Mouse (Mus musculus) kidney, embryonic 14.5 days (tissue): ENCODE data around the gene Aldh16a1. TPM values are rescaled to one million over a fixed set of nuclear protein-coding genes. Genes with fewer than 3 reads are reported as not detected.
A peak's percentile ranks its signal among the peaks of the same experiment; 100 is the strongest.

Experiments
- ATAC-seq: fragments of 200-750 bp; cut with Nextera tagmentation; 2 replicates; pipeline ENCODE4 v1.8.0; 2017; ENCODE audit warnings: moderate number of reproducible peaks, mild to moderate bottlenecking, moderate TSS enrichment, moderate library complexity; ENCODE audit not compliant: low FRiP score, low TSS enrichment
- H3K27ac ChIP-seq: fragments of 300-500 bp; sonication (generic); 2 replicates; pipeline ENCODE4 v1.5.1; 2014; ENCODE audit warnings: low read depth, mild to moderate bottlenecking, low read length, moderate library complexity, mixed read lengths
- H3K27me3 ChIP-seq: fragments of 300-500 bp; sonication (generic); 2 replicates; pipeline ENCODE4 v1.6.1; 2014; ENCODE audit warnings: mild to moderate bottlenecking, low read length; ENCODE audit not compliant: control insufficient read depth, insufficient read depth
- H3K36me3 ChIP-seq: fragments of 300-500 bp; sonication (generic); 2 replicates; pipeline ENCODE4 v1.6.1; 2014; ENCODE audit warnings: low read length, mixed read lengths; ENCODE audit not compliant: control insufficient read depth, insufficient read depth
- H3K4me1 ChIP-seq: fragments of 300-500 bp; sonication (generic); 2 replicates; pipeline ENCODE4 v1.6.1; 2014; ENCODE audit warnings: low read length, mixed read lengths; ENCODE audit not compliant: control insufficient read depth, insufficient read depth
- H3K4me2 ChIP-seq: fragments of 300-500 bp; sonication (generic); replicated peaks from 2 replicates; pipeline ENCODE4 v1.6.1; 2014; ENCODE audit warnings: low read depth, mild to moderate bottlenecking, low read length
- H3K4me3 ChIP-seq: fragments of 300-500 bp; sonication (generic); 2 replicates; pipeline ENCODE4 v1.5.1; 2014; ENCODE audit warnings: mild to moderate bottlenecking, low read length
- H3K9ac ChIP-seq: fragments of 300-500 bp; sonication (generic); 2 replicates; pipeline ENCODE4 v1.6.1; 2014; ENCODE audit warnings: low read depth, mild to moderate bottlenecking, low read length, moderate library complexity
- H3K9me3 ChIP-seq: fragments of 300-500 bp; sonication (generic); 2 replicates; pipeline ENCODE4 v1.6.1; 2016; ENCODE audit warnings: low read length; ENCODE audit not compliant: control insufficient read depth
- WGBS: fragments of 180-500 bp; shearing (Covaris S2); extraction: QIAGEN DNeasy Blood & Tissue Kit; methylation state at CpG from one replicate; pipeline ENCODE4 v1.1.7; 2014; 5-methylcytosine and 5-hydroxymethylcytosine counted together
- polyA plus RNA-seq: library from polyadenylated mRNA; unstranded; fragments of >200 nt; fragmentation: Nextera tagmentation; extraction: Ambion mirVana; gene quantifications from 2 replicates; pipeline ENCODE4 v1.2.1, GENCODE M21; 2014

Gene Aldh16a1
- polyA plus RNA-seq, 1 experiment from 2014 or later: 58.0 TPM

DNA sequence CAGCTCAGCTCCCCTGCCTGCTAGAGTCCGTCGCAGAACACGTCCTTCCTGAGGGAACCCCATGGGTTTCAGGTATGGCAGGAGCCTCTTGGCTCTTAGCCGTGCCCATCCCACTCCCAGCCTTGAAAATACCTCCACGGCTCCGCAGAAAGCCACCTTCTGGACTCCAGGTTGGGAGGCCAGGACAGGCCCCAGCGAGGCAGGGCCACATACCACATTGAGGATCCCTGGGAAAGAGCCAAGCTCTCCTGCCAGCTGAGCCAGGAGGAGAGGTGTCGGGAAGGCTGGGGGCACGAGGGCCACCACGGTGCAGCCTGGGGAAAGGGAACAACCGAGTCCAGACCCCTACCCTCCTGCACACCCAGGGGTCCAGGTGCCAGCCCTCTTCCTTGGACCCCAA lies 7.1 kb downstream of the Aldh16a1 start:
- H3K9me3 ChIP-seq: no peaks in the 10 kb centered on the region
- H3K9ac ChIP-seq: no peak overlapping the region
- H3K36me3 ChIP-seq: peaks cover 45% of the 10 kb centered on the region
- no peak overlapping the region for H3K4me2 ChIP-seq
- H3K4me3 ChIP-seq: no peak overlapping the region
- H3K27me3 ChIP-seq: no peaks in the 10 kb centered on the region
- H3K4me1 ChIP-seq: peaks cover 17% of the 10 kb centered on the region
- WGBS: 91% methylated on average over 11 of the region's 11 CpGs
- no peak overlapping the region for H3K27ac ChIP-seq
- ATAC-seq: no peak

DNA sequence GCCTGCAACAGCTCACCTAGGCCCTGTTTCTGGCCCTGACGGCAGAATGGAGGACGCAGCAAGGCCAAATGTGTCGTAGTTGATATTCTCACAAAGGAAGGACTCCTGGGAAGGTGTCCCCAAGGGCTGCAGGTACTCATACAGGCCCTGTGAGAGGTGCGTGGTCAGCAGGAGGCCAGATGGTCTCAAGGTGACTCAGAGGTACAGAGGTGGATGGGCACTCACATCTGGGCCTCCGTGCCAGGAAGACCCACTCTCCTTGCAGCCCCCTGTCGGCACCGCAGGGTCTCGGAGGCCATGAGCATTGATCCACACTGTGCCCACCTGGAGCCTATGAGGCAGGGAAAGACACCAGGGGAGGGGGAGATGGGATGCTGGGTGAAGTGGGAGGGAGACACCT lies 8.9 kb downstream of the Aldh16a1 start:
- H3K4me1 ChIP-seq: peaks cover 4% of the 10 kb centered on the region
- H3K36me3 ChIP-seq: peaks cover 53% of the 10 kb centered on the region
- no peak overlapping the region for H3K4me2 ChIP-seq
- WGBS: 94% methylated on average over 8 of the region's 8 CpGs
- H3K27me3 ChIP-seq: no peaks in the 10 kb centered on the region
- H3K9me3 ChIP-seq: no peaks in the 10 kb centered on the region
- no peak overlapping the region for H3K4me3 ChIP-seq
- no peak overlapping the region for H3K27ac ChIP-seq
- H3K9ac ChIP-seq: no peak overlapping the region
- ATAC-seq: no peak

DNA sequence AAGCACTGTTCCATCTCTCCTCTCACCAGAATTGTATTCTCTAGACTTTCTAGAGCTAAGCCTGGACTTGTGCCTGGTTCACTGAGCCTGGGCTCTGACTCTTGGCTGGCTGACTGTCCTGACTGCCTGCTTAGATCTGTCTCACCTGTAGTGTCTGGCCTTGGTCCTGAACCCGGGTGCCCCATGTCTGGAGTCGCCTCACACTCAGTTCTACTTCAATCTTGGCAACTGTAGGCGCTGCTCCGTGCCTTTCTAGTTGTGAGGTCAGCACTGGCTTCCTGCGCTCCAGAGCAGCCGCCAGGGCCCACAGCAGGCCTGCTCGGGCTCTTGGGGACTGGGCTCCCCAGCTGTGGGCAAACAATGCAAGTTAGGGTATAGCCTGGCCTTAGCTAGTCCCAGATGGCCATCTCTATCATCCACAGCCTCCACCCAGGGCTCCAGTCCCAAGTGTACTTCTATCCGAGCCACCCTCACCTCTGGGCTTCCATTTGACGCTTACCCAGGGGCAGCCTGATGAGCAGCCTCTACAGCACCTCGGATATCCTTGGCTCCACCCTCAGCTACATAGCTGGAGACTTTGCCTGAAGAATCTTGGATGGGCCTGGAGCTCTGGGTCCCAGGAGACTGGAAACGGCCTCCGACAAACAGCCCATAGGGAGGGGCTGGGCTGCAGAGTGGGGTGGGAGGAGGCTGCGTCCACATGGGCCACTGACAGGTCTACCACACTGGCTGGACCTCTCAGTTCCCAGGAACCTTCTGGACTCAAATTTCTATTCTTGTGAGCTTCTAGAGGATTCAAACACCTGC lies 9.8 kb downstream of the Aldh16a1 start:
- no peaks in the 10 kb centered on the region for H3K27me3 ChIP-seq
- H3K9ac ChIP-seq: 0 out of 2 replicates have a peak overlapping the region, but pooled peaks have one; percentile 4
- 87% methylated on average over 13 of the region's 13 CpGs for WGBS
- no peaks in the 10 kb centered on the region for H3K4me1 ChIP-seq
- no peaks in the 10 kb centered on the region for H3K9me3 ChIP-seq
- no peak overlapping the region for H3K4me2 ChIP-seq
- peaks cover 53% of the 10 kb centered on the region for H3K36me3 ChIP-seq
- no peak for ATAC-seq
- H3K27ac ChIP-seq: no peak overlapping the region
- H3K4me3 ChIP-seq: no peak overlapping the region

DNA sequence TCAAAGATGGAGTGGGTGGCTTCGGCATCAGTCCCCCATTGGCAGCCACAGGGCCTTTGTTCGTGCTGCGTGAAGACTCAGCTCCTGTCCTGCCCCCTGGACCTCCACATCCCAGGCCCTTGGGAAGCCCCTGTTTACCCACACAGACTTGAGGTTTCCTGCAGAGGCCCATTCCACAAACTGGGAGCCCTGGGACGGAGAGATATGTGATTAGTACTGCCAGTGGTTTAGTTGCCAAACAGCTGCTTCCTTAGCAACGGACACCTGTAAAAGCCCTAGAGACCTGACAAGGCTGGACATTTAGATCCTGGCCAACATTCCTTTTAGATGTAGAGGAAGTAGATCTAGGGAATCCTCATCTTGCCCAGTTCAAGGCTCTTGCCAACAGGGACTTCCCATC lies 12.5 kb downstream of the Aldh16a1 start:
- WGBS: 87% methylated on average over 5 of the region's 5 CpGs
- H3K36me3 ChIP-seq: peaks cover 47% of the 10 kb centered on the region

DNA sequence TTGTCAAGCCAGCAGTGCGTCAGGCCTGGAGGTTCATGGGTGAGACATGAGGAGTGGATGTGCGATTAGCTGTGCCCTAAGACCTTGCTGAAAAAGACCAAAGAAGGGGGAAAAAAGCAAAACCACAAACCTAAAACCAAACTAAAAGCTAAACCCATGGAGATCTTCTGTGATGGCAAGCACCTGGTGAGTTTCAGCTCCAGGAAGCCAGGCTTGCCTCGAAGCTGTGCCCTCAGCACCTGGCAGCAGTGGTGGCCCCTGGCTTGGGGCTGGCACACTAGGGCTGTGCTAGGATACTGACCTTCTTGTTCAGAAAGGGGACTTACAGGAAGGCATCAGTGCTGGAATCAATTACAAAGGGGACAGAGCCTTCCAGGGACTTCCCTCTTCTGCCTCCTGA lies 13.1 kb downstream of the Aldh16a1 start:
- WGBS: 90% methylated on average over 3 of the region's 3 CpGs
- Histone ChIP-seq H3K36me3 (peaks cover 42% of the 10 kb centered on the region), H3K9me3 (no peaks in the 10 kb centered on the region), H3K27me3 (0 out of 2 replicates have a peak, but pooled peaks cover 6% of the 10 kb centered on the region), H3K4me2 (no peak overlapping the region), H3K4me3 (no peak overlapping the region), H3K4me1 (no peaks in the 10 kb centered on the region), H3K27ac (no peak overlapping the region), H3K9ac (no peak overlapping the region)
- no peak for ATAC-seq

More for the DNA sequence above, 12.5 kb downstream of the Aldh16a1 start:
- no peaks in the 10 kb centered on the region for H3K4me1 ChIP-seq
- no peak overlapping the region for H3K4me3 ChIP-seq
- H3K27ac ChIP-seq: no peak overlapping the region
- H3K9ac ChIP-seq: no peak overlapping the region
- no peaks in the 10 kb centered on the region for H3K9me3 ChIP-seq
- no peak for ATAC-seq
- 0 out of 2 replicates have a peak, but pooled peaks cover 6% of the 10 kb centered on the region for H3K27me3 ChIP-seq
- H3K4me2 ChIP-seq: no peak overlapping the region

DNA sequence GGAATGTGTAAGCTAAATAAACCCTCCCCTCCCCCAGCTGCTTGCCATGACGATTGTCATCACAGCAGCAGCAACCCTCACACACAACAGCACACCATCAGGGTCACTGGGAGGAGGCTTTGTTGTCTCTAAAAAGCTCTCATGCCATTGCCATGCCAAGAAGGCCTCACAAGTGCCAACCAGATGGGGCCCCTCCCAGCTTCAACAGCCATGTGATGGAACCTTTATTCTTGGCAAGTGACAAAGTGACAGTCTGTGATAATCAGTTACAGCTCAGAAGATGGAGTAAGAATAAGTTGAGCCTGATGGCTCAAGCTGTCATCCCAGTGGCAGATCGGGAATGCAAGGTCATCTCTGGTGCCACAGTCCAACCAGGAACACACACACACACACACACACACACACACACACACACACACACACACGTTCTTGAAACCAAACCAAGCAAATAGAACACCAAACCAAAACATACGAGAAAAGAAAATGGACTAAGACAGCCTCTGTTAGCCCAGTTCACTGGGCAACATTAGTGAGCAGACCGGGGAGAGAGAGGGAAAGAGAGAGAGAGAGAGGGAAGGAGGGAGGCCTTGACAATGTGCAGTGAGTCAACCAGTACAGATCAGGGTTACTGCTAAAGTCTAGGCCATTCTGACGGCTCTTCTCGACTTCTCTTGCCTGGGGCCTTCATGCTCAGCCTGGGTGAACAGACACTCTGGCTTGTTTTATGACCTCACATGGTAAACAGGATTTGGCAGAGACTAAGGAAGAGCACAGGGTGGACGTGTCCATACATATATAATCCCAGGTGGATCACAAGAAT lies 14.3 kb downstream of the Aldh16a1 start:
- Histone ChIP-seq H3K9ac (no peak overlapping the region), H3K4me3 (no peak overlapping the region), H3K36me3 (peaks cover 31% of the 10 kb centered on the region), H3K27me3 (0 out of 2 replicates have a peak, but pooled peaks cover 6% of the 10 kb centered on the region), H3K4me2 (no peak overlapping the region), H3K4me1 (no peaks in the 10 kb centered on the region), H3K27ac (no peak overlapping the region), H3K9me3 (no peaks in the 10 kb centered on the region)
- ATAC-seq: no peak
- 75% methylated on average over 8 of the region's 8 CpGs for WGBS

DNA sequence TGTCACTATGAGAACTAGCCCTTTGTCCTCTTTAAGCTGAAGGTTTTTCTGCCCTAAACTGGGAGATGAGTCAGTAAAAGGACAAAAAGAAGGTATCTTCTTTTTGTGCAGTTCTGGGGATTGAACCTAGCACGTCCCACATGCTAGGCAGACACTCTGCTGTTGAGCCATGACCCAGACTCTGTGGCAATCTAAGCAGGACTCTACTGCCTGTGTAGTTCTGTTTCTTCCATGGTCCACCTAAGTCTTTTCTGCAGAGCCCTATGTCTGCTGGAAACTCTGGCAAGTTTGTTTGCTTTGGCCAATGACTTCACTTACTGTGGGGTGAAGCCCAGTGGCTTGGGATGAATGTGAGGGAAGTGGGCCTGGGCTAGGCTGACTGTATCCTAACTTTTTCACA lies 16.0 kb downstream of the Aldh16a1 start:
- 83% methylated on average over 1 of the region's 1 CpGs for WGBS
- no peak overlapping the region for H3K9ac ChIP-seq
- no peak overlapping the region for H3K4me2 ChIP-seq
- ATAC-seq: no peak
- peaks cover 4% of the 10 kb centered on the region; the same call in 1 of the 2 replicates for H3K4me1 ChIP-seq
- H3K36me3 ChIP-seq: peaks cover 18% of the 10 kb centered on the region
- no peak overlapping the region for H3K27ac ChIP-seq
- no peaks in the 10 kb centered on the region for H3K9me3 ChIP-seq
- H3K4me3 ChIP-seq: no peak overlapping the region
- 0 out of 2 replicates have a peak, but pooled peaks cover 6% of the 10 kb centered on the region for H3K27me3 ChIP-seq

DNA sequence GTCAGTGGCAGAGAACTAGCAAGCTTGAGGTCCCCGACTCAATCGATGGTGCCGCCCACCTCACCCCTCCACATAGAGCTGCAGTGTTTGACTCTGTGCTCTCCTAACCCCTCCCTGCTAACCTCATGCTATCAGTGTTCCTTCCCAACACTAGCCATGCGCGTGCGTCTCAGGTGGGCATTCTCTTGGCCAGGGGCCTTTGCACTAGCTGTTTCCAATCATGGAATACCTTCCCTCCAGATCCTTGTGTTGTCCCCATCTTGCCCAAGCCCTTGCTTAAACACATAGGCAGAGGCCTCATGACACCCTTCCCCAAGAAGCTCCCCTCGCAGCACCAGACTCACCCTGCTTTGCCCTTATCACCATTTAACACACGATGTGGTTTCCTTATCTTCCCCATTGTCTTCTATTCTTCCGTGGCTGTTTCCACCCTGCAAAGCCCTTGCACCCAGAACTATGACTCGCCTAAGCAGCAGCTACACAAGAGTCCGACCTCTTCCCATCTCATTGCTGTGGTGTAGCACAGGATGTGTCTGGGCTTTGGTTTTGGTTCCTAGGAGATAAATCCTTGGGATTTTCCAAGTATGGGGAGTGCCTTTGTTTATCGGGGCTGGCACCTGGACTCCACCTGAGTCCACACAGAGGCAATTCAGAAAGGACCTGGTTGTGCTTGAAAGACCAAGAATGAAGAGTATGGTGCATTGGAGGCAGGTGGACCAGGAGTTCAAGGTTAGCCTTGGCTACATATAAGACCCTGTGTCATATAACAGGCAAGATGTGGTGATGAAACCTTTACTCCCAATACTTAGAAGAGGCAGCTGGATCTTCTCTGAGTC lies 17.0 kb downstream of the Aldh16a1 start:
- Histone ChIP-seq H3K9me3 (no peaks in the 10 kb centered on the region), H3K36me3 (peaks cover 9% of the 10 kb centered on the region), H3K4me1 (peaks cover 4% of the 10 kb centered on the region; the same call in 1 of the 2 replicates), H3K9ac (no peak overlapping the region), H3K4me2 (no peak overlapping the region), H3K27me3 (0 out of 2 replicates have a peak, but pooled peaks cover 6% of the 10 kb centered on the region), H3K27ac (no peak overlapping the region), H3K4me3 (no peak overlapping the region)
- 79% methylated on average over 12 of the region's 12 CpGs for WGBS
- no peak for ATAC-seq
